ENCODE assay signal across 8 mouse cellular contexts in genomic region chr3:28263948-28264840, GRCm38 (mm10). TPM values are rescaled to one million over a fixed set of nuclear protein-coding genes. Genes with fewer than 3 reads are reported as not detected.
DNase-seq lines count a peak whose midpoint lies in the region; ATAC-seq and TF ChIP-seq lines count a peak whose summit lies in the region.

No protein-coding gene starts in this region.

- WGBS in embryonic facial prominence, embryonic 14.5 days, result 6% methylated on average over 21 of the region's 26 CpGs
- WGBS in heart, embryonic 16.5 days, result 5% methylated on average over 26 of the region's 26 CpGs
- WGBS in lung, embryonic 14.5 days, result 7% methylated on average over 26 of the region's 26 CpGs

- ATAC-seq in embryonic facial prominence, embryonic 14.5 days (ENCODE audit: low read depth), result no peak
- ATAC-seq in heart, embryonic 16.5 days (replicated peaks; ENCODE audit: extremely low read depth, insufficient read depth, low FRiP score), result no peak
- ATAC-seq in lung, embryonic 14.5 days (ENCODE audit: insufficient read depth), result peak; percentile 12; the same call in 1 of the 2 replicates
- peak; percentile 4; the same call in 1 of the 2 replicates for ATAC-seq in neutrophil, adult 5-6 weeks (ENCODE audit: extremely low read depth, insufficient number of reproducible peaks, low FRiP score, poor library complexity, severe bottlenecking)

- TF ChIP-seq POLR2A in ES-Bruce4 (IDR thresholded peaks at IDR 0.05; ENCODE audit: insufficient read depth, low read length), result no peak

- peak overlapping the region; percentile 96 for H3K4me2 ChIP-seq in embryonic facial prominence, embryonic 14.5 days (ENCODE audit: low read depth, low read length)
- H3K4me2 ChIP-seq in heart, embryonic 16.5 days (ENCODE audit: low read depth, low read length), result peak overlapping the region; percentile 98
- peak overlapping the region; percentile 96 for H3K4me2 ChIP-seq in lung, embryonic 14.5 days

- no peaks in the 10 kb centered on the region for H3K9me3 ChIP-seq in ES-Bruce4 (replicated peaks; ENCODE audit: control insufficient read depth, insufficient read depth, low read length, poor library complexity, severe bottlenecking)
- no peaks in the 10 kb centered on the region for H3K9me3 ChIP-seq in embryonic facial prominence, embryonic 14.5 days (ENCODE audit: control insufficient read depth, low read length)
- H3K9me3 ChIP-seq in heart, embryonic 16.5 days (replicated peaks; ENCODE audit: control insufficient read depth, low read length), result no peaks in the 10 kb centered on the region
- no peaks in the 10 kb centered on the region for H3K9me3 ChIP-seq in lung, embryonic 14.5 days (ENCODE audit: low read depth, low read length)

- H3K9ac ChIP-seq in ES-Bruce4 (ENCODE audit: low read depth, poor library complexity, severe bottlenecking), result peak overlapping the region; percentile 71; the same call in 1 of the 2 replicates
- peak overlapping the region; percentile 73 for H3K9ac ChIP-seq in embryonic facial prominence, embryonic 14.5 days (ENCODE audit: low read depth, low read length)
- peak overlapping the region; percentile 90 for H3K9ac ChIP-seq in heart, embryonic 16.5 days (ENCODE audit: low read length)
- peak overlapping the region; percentile 63 for H3K9ac ChIP-seq in lung, embryonic 14.5 days

- TF ChIP-seq EP300 in ES-Bruce4 (IDR thresholded peaks at IDR 0.05; ENCODE audit: insufficient read depth, low read depth, low read length), result no peak

- H3K4me3 ChIP-seq in ES-Bruce4 (ENCODE audit: low read depth, low read length), result peak overlapping the region; percentile 98
- peak overlapping the region; percentile 73 for H3K4me3 ChIP-seq in embryonic facial prominence, embryonic 14.5 days (ENCODE audit: low read depth, low read length)
- peak overlapping the region; percentile 89 for H3K4me3 ChIP-seq in heart, embryonic 16.5 days (ENCODE audit: low read length)
- H3K4me3 ChIP-seq in layer of hippocampus, adult 2 months, result peak overlapping the region; percentile 98
- peak overlapping the region; percentile 61 for H3K4me3 ChIP-seq in lung, embryonic 14.5 days (ENCODE audit: low read depth, low read length)

- peaks cover 2% of the 10 kb centered on the region for H3K4me1 ChIP-seq in ES-Bruce4 (ENCODE audit: control insufficient read depth, insufficient read depth, low read length)
- peaks cover 8% of the 10 kb centered on the region; the same call in 1 of the 2 replicates for H3K4me1 ChIP-seq in embryonic facial prominence, embryonic 14.5 days (ENCODE audit: control insufficient read depth, insufficient read depth, low read length)
- H3K4me1 ChIP-seq in heart, embryonic 16.5 days (ENCODE audit: control insufficient read depth, insufficient read depth, low read length), result peaks cover 13% of the 10 kb centered on the region
- H3K4me1 ChIP-seq in lung, embryonic 14.5 days (ENCODE audit: insufficient read depth), result 0 out of 2 replicates have a peak, but pooled peaks cover 7% of the 10 kb centered on the region

- peak; percentile 36 for DNase-seq in adrenal gland, postnatal 14 days
- peak; percentile 45 for DNase-seq in embryonic facial prominence, embryonic 14.5 days (ENCODE audit: low spot score)
- peak; percentile 43 for DNase-seq in layer of hippocampus, adult 2 months (ENCODE audit: low spot score in 2 of 2)
- DNase-seq in lung, embryonic 14.5 days, result peak; percentile 53
- DNase-seq in urinary bladder, postnatal 25 days (ENCODE audit: low spot score), result peak; percentile 13

- peaks cover 11% of the 10 kb centered on the region; the same call in 1 of the 2 replicates for H3K27me3 ChIP-seq in ES-Bruce4 (ENCODE audit: control insufficient read depth, insufficient read depth, low read length, poor library complexity, severe bottlenecking)
- H3K27me3 ChIP-seq in embryonic facial prominence, embryonic 14.5 days (replicated peaks; ENCODE audit: control insufficient read depth, insufficient read depth, low read length), result no peaks in the 10 kb centered on the region; the same call in 1 of the 2 replicates
- H3K27me3 ChIP-seq in heart, embryonic 16.5 days (ENCODE audit: control insufficient read depth, insufficient read depth, low read length), result no peaks in the 10 kb centered on the region
- H3K27me3 ChIP-seq in lung, embryonic 14.5 days (ENCODE audit: insufficient read depth, low read length), result no peaks in the 10 kb centered on the region

- no peaks in the 10 kb centered on the region for H3K36me3 ChIP-seq in ES-Bruce4 (ENCODE audit: control insufficient read depth, insufficient read depth, low read length, poor library complexity, severe bottlenecking)
- H3K36me3 ChIP-seq in embryonic facial prominence, embryonic 14.5 days (ENCODE audit: control insufficient read depth, insufficient read depth, low read length), result no peaks in the 10 kb centered on the region
- H3K36me3 ChIP-seq in heart, embryonic 16.5 days (ENCODE audit: control insufficient read depth, insufficient read depth), result no peaks in the 10 kb centered on the region
- no peaks in the 10 kb centered on the region for H3K36me3 ChIP-seq in lung, embryonic 14.5 days (ENCODE audit: insufficient read depth)

- TF ChIP-seq CTCF in ES-Bruce4 (IDR thresholded peaks at IDR 0.05; ENCODE audit: low read depth, low read length), result no peak
- TF ChIP-seq CTCF in layer of hippocampus, adult 2 months (conservative IDR thresholded peaks at IDR 0.05), result no peak
- no peak for TF ChIP-seq CTCF in lung, embryonic 14.5 days (IDR thresholded peaks at IDR 0.05; ENCODE audit: low read depth)

- H3K27ac ChIP-seq in ES-Bruce4 (ENCODE audit: insufficient read depth, low read length), result no peak overlapping the region
- no peak overlapping the region; the same call in 1 of the 2 replicates for H3K27ac ChIP-seq in embryonic facial prominence, embryonic 14.5 days (replicated peaks; ENCODE audit: low read depth, low read length)
- peak overlapping the region; percentile 86 for H3K27ac ChIP-seq in heart, embryonic 16.5 days (ENCODE audit: low read length)
- H3K27ac ChIP-seq in layer of hippocampus, adult 2 months, result peak overlapping the region; percentile 96
- no peak overlapping the region for H3K27ac ChIP-seq in lung, embryonic 14.5 days (ENCODE audit: low read depth)

RNA-seq across cellular contexts. Expression of gene Tnik, which starts 1.2 kb away (rescaled TPM):
- polyA plus RNA-seq in ES-Bruce4 (2011; ENCODE audit: insufficient read depth, insufficient read length, low read depth, missing spikeins), result 2.0 and 2.3 TPM in 2 replicates
- 13.6 and 19.0 TPM in 2 replicates for total RNA-seq in adrenal gland, postnatal 14 days (2021)
- 18.4 and 19.4 TPM in 2 replicates for polyA plus RNA-seq in embryonic facial prominence, embryonic 14.5 days (2014; fragmentation: Nextera tagmentation; extraction: Ambion mirVana)
- 9.8 and 12.2 TPM in 2 replicates for polyA plus RNA-seq in heart, embryonic 16.5 days (2015; fragmentation: Nextera tagmentation; extraction: Ambion mirVana)
- 100 to 1,000 TPM; 220 to 223 TPM for total RNA-seq in layer of hippocampus, adult 2 months (2021)
- polyA plus RNA-seq in lung, embryonic 14.5 days (2014; fragmentation: Nextera tagmentation; extraction: Ambion mirVana), result 12.2 and 13.6 TPM in 2 replicates
- 29.7 and 30.6 TPM in 2 replicates for total RNA-seq in neutrophil, adult 5-6 weeks (2017)

Comparison
In these comparisons a context has a peak if more than half of its experiments do, and no peak if none do; other contexts are left out.
1. H3K27ac ChIP-seq: peak in heart, embryonic 16.5 days (single experiment) and layer of hippocampus, adult 2 months (single experiment); none in ES-Bruce4 (single experiment), embryonic facial prominence, embryonic 14.5 days (single experiment) and lung, embryonic 14.5 days (single experiment).
2. ATAC-seq: peak in lung, embryonic 14.5 days (single experiment) and neutrophil, adult 5-6 weeks (single experiment); none in embryonic facial prominence, embryonic 14.5 days (single experiment) and heart, embryonic 16.5 days (single experiment).
3. Peak in every context shown above with its lines, with median percentiles within 50 percentile points of each other: H3K4me3 ChIP-seq, H3K9ac ChIP-seq, DNase-seq and H3K4me2 ChIP-seq.